Mouse (Mus musculus): Measurements from ENCODE around the gene Dhx37.

The Dhx37 gene

GRCm38 (mm10) chr5:125433793-125434337 is at the start of gene Dhx37:
TSS of gene Dhx37 (minus strand) at chr5:125434121.
- peak; percentile 65 for DNase-seq (ENCODE audit: low spot score)

GRCm38 (mm10) chr5:125482474-125482873 is 48.6 kb upstream of the Dhx37 start:
- no peak for DNase-seq (ENCODE audit: low spot score)

DNA sequence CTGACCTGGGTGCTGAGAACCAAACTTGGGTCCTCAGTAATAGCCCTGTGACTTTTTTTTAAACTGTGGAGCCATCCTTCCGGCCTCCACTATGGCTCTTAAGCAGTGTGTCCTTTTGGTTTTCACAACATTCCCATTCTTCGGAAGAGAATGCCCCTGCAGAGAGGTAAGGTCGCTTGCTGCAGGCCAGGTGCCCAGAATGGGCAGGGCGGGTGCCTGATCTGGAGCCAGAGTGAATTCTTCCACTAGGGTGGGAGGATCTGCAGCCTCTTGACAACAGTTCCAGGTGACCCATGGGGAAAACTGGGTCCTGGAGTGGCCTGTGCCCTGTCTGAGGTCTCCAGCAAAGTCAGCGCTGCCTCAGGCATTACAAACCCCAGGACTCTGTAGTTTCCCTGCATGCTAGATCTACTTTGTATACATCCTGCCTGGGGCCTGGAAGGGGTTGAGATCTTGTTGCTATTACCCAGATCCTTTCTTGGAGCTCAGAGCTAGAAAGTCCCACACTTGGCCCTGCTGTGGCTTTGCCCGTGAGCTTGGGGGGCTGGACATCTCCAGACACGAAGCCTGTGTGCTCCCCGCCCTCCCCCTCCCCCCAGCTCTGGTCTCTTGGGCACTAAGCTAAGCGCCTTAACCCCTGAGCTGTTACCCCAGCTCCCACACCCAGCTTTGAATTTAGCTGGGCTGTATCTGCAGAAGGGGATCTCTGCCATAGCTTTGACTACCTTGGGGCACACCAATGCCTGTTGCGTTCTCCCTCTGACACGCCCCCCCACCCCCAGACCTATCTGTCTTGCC is 46.7 kb upstream of the Dhx37 start:
- no peak for DNase-seq (ENCODE audit: low spot score)

DNA sequence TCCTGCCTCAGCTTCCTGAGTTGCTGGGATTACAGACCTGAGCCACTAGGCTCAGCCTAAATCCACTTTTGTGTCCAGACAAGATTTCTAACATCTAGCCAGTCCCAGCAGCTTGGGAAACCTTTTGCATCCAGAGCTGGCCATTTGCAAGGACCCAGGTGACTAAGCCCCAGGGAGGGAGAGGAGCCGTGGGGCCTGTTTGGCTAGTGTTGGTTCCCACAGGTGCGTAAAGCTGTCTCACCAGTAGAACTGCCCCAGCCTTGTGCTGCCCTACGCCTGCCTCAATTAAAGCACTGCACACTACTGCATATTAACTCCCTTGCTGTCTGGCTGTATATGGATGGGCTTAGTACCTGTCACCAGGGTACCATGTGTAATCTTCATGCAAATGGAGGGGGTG is 45.5 kb upstream of the Dhx37 start:
- DNase-seq (ENCODE audit: low spot score) = no peak

GRCm38 (mm10) chr5:125478037-125478436 is 44.1 kb upstream of the Dhx37 start:
- DNase-seq (ENCODE audit: low spot score) = no peak

DNA sequence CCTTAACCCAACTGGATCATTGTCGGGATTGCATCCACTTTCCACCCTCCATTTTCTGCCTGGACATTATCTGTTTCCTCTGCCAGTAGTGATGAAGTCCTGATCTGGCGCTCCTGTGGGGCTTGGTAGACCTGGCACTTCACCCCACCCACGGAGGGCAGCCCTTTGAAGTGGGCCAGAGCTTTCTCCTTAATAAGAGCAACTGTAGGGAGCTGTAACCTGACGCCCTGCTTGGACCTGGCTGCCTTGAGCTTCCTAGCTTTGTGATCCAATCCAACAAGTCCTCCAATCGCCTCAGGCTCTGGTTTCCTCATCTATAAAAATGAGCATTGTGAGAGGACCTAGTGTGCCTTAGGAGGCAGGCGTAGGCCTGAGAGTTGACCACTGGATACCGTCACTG is 43.6 kb upstream of the Dhx37 start:
- no peak for DNase-seq (ENCODE audit: low spot score)

GRCm38 (mm10) chr5:125476799-125477198 is 42.9 kb upstream of the Dhx37 start:
- no peak for DNase-seq (ENCODE audit: low spot score)

- DNase-seq (ENCODE audit: low spot score) = no peak
Measured at GRCm38 (mm10) chr5:125476286-125476625, 42.3 kb upstream of the Dhx37 start.

- peak; percentile 94 for DNase-seq (ENCODE audit: low spot score)
Measured at GRCm38 (mm10) chr5:125475601-125476285, 41.8 kb upstream of the Dhx37 start, which contains the start of gene Aacs. TSS of gene Aacs (plus strand) at chr5:125475814.

GRCm38 (mm10) chr5:125475030-125475429 is 41.1 kb upstream of the Dhx37 start:
- DNase-seq (ENCODE audit: low spot score) = no peak

GRCm38 (mm10) chr5:125472796-125473475 is 39.0 kb upstream of the Dhx37 start:
- DNase-seq (ENCODE audit: low spot score) = no peak

- no peak for DNase-seq (ENCODE audit: low spot score)
Measured at GRCm38 (mm10) chr5:125470713-125471112, 36.8 kb upstream of the Dhx37 start.

DNA sequence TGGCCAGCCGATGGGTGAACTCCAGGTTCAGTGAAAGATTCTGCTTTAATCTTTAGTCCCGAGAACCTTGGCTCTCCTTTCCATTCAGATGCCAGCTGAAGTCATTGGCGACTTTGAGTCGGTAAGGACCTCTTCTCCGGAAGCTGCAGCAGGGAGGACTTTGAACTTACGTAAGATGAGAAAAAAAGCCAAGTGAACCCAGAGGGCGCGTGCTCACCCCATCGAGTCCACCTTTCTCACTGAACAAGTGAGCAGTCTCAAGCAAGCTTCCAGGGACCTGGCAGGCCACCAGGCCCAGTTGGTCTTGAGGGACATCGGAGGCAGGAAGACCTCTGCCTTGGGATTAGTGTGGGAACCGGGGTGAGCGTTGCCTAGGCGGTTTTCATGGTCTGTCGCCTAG is 33.3 kb upstream of the Dhx37 start:
- no peak for DNase-seq (ENCODE audit: low spot score)

GRCm38 (mm10) chr5:125466483-125466882 is 32.6 kb upstream of the Dhx37 start:
- no peak for DNase-seq (ENCODE audit: low spot score)

GRCm38 (mm10) chr5:125465701-125466106 is 31.8 kb upstream of the Dhx37 start:
- DNase-seq (ENCODE audit: low spot score) = peak; percentile 97

DNA sequence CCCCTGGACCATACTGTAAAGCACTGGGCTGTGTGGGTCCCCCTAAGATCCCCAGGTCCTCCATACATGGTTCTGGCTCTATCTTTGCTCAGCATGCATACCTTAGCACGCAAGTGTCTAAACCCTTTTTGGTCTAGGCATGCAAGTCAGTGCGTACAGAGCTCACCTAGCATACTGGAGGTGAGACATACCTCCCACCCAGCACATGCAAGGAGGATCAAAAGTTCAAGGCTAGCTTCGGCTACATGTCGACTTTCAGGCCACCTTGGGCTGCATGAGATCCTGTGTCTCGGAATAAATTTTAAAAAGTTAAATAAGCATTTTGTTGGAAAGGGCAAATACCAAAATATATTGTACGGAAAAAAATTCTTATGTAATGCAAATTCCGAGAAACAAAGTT is 31.3 kb upstream of the Dhx37 start:
- DNase-seq (ENCODE audit: low spot score) = no peak

DNA sequence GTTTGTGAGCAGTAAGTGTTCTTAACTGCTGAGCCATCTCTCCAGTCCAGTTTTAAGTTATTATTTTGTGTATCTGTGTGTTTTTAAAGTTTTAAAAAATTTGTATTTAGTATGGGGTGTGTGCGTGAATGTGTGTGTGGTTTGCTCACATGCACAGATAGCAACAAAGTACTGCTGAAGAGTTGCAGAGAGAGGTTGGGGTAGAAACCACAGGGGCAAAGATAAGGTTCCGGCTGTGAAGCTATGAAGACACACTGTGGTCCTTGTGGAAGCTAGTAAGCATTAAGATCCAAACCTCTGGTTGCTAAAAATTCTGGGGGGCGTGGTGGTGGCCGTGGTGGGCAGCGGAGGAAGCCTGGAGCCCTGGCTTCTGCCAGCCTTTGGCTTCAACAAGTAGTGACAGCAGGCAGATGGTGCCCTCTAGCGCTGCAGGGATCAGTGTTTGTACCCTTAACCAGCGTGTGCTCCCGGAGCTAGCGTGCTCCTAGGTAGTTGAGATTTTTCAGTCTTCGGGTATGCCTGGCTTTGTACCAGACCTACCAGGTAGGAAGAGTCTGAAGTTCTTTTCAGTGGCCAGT is 28.0 kb upstream of the Dhx37 start:
- DNase-seq (ENCODE audit: low spot score) = no peak

DNA sequence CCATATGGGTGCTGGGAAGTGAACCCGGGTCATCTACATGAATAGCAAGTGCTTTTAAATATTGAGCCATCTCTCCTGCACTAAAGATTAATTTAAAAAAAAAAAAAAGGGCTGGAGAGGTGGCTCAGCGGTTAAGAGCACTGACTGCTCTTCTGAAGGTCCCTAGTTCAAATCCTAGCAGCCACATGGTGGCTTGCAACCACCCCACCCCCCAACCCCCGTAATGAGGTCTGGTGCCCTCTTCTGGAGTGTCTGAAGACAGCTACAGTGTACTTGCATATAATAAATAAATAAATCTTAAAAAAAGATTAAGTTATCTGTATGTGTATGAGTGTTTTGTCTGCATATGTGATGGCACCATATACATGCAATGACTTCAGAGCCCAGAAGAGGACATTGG is 26.7 kb upstream of the Dhx37 start:
- DNase-seq (ENCODE audit: low spot score) = no peak

DNA sequence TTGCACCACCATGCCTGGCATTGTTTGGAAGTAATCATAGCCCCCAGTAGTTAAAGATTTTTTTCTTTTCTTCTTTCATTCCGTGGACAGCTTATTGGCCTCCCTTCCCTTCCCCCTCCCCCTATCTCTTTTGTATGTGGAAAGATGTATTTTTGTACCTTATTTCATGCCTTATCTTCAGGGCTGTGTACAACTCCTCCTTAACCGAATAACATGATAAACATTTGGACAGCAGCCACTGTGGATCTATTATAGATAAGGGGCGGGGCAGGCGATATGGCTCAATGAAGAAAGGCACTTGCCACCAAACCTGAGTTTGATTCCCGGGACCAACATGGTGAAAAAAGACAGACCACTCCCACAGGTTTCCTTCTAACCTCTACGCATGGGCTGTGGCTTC is 23.6 kb upstream of the Dhx37 start:
- DNase-seq (ENCODE audit: low spot score) = no peak

GRCm38 (mm10) chr5:125456100-125456499 is 22.2 kb upstream of the Dhx37 start:
- no peak for DNase-seq (ENCODE audit: low spot score)

DNA sequence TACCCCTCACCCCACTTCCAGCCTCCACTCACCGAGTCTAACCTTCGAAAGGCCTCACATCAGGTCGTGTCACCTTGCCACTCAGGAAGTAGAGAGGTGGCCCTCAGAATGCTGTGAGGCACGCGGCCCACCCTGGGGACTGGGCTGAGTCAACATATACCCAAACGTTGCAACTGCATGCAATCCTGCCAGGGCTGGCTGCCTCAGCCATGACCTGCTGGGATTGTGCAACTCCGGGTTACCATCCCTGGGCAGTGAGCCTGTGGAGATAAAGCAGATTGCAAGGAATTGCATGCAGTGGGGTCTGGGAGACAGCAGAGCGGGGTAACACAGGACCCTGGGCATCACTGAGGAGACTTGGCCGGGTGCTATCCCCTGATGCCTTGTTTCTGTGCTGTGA is 18.7 kb upstream of the Dhx37 start:
- no peak for DNase-seq (ENCODE audit: low spot score)

DNA sequence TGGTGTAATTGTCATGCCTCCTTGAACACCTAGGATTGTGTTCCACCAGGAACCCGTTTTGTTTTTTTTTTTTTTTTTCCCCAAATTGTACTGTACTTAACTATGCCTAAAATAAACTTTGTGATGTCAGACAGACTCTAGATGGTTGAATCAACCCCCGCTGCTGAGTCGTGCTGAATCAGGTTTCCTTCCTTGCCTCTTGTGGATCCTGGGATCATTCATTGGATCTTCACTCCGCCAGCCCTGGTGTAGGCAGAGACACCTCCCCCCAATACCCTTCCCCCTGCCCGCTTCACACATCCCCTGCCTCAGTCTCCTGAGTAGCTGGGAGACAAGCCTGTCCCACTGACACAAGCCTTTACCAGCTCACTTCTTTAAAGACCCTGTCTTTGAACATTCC is 15.4 kb upstream of the Dhx37 start:
- DNase-seq (ENCODE audit: low spot score) = no peak

Measured in layer of hippocampus, adult 9-10 months (tissue).